Mouse (Mus musculus) midbrain, embryonic 14.5 days (tissue): Measurements from ENCODE around the gene Rflnb. TPM values are rescaled to one million over a fixed set of nuclear protein-coding genes. Genes with fewer than 3 reads are reported as not detected.

Experiments used
- ATAC-seq: fragments of 200-750 bp; cut with Nextera tagmentation; 2 replicates; pipeline ENCODE4 v1.8.0; 2017; ENCODE audit warnings: moderate number of reproducible peaks, moderate library complexity; ENCODE audit not compliant: low FRiP score, low TSS enrichment
- DNase-seq: peaks from one replicate; pipeline ENCODE4 v3.0.0-alpha.2; 2015
- H3K27ac ChIP-seq: fragments of 300-500 bp; sonication (generic); replicated peaks from 2 replicates; pipeline ENCODE4 v1.5.1; 2014; ENCODE audit warnings: mild to moderate bottlenecking, low read depth, low read length, moderate library complexity
- H3K27me3 ChIP-seq: fragments of 300-500 bp; sonication (generic); 2 replicates; pipeline ENCODE4 v1.6.1; 2014; ENCODE audit warnings: low read length, control low read depth, mixed read lengths; ENCODE audit not compliant: control insufficient read depth, insufficient read depth
- H3K36me3 ChIP-seq: fragments of 300-500 bp; sonication (generic); 2 replicates; pipeline ENCODE4 v1.6.1; 2014; ENCODE audit warnings: low read length, control low read depth; ENCODE audit not compliant: control insufficient read depth, insufficient read depth
- H3K4me1 ChIP-seq: fragments of 300-500 bp; sonication (generic); 2 replicates; pipeline ENCODE4 v1.6.1; 2014; ENCODE audit warnings: mild to moderate bottlenecking, antibody characterized with exemption, low read length, control low read depth; ENCODE audit not compliant: control insufficient read depth, insufficient read depth
- H3K4me2 ChIP-seq: fragments of 300-500 bp; sonication (generic); 2 replicates; pipeline ENCODE4 v1.6.1; 2014; ENCODE audit warnings: mild to moderate bottlenecking, low read length, moderate library complexity
- H3K4me3 ChIP-seq: fragments of 300-500 bp; sonication (generic); replicated peaks from 2 replicates; pipeline ENCODE4 v1.5.1; 2014; ENCODE audit warnings: low read depth, low read length
- H3K9ac ChIP-seq: fragments of 300-500 bp; sonication (generic); replicated peaks from 2 replicates; pipeline ENCODE4 v1.6.1; 2014; ENCODE audit warnings: mild to moderate bottlenecking, low read length, moderate library complexity
- H3K9me3 ChIP-seq: fragments of 300-500 bp; sonication (generic); 2 replicates; pipeline ENCODE4 v1.6.1; 2016; ENCODE audit warnings: low read length, control low read depth, mixed read lengths; ENCODE audit not compliant: control insufficient read depth
- WGBS: fragments of 180-500 bp; shearing (Covaris S2); extraction: QIAGEN DNeasy Blood & Tissue Kit; methylation state at CpG from one replicate; pipeline ENCODE4 v1.1.7; 2014; 5-methylcytosine and 5-hydroxymethylcytosine counted together
- polyA plus RNA-seq: library from polyadenylated mRNA; unstranded; fragments of >200 nt; fragmentation: Nextera tagmentation; extraction: Ambion mirVana; gene quantifications from 2 replicates; pipeline ENCODE4 v1.2.1, GENCODE M21; 2014

Rflnb gene
- polyA plus RNA-seq, 1 experiment from 2014 or later: 7.7 TPM

- H3K9me3 ChIP-seq: no peaks in the 10 kb centered on the region
- H3K4me2 ChIP-seq: no peak overlapping the region
- H3K27ac ChIP-seq: no peak overlapping the region
- H3K4me1 ChIP-seq: peaks cover under 1% of the 10 kb centered on the region; the same call in 1 of the 2 replicates
- WGBS: 86% methylated on average over 3 of the region's 3 CpGs
- no peak for ATAC-seq
- no peak for DNase-seq
- H3K27me3 ChIP-seq: no peaks in the 10 kb centered on the region
- no peak overlapping the region for H3K9ac ChIP-seq
- H3K4me3 ChIP-seq: no peak overlapping the region
- H3K36me3 ChIP-seq: no peaks in the 10 kb centered on the region
Observed at GRCm38 (mm10) chr11:75972188-75972587, 55.4 kb downstream of the Rflnb start.

DNA sequence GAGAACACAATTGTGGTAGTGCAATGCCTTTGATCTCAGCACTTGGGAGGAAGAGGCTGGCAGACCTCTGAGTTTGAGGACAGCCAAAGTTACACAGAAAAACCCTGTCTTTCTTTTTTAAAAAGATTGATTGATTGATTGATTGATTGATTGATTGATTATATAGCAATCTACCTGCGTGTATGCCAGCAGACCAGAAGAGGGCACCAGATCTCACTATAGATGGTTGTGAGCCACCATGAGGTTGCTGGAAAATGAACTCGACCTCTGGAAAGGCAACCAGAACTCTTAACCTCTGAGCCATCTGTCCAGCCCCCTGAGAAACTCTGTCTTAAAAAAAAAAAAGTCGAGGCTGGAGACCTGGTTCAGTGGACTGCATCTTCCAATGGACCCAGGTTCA lies 57.0 kb downstream of the Rflnb start:
- ATAC-seq: no peak
- Histone ChIP-seq H3K9ac (no peak overlapping the region), H3K4me1 (peaks cover 15% of the 10 kb centered on the region), H3K4me2 (no peak overlapping the region), H3K36me3 (no peaks in the 10 kb centered on the region), H3K27ac (no peak overlapping the region), H3K27me3 (peaks cover 7% of the 10 kb centered on the region; the same call in 1 of the 2 replicates), H3K4me3 (no peak overlapping the region), H3K9me3 (no peaks in the 10 kb centered on the region)
- WGBS: 23% methylated on average over 3 of the region's 3 CpGs
- DNase-seq: no peak

Other genes with a start within 250 kb of the Rflnb start
- gene Doc2b, start 231.7 kb downstream of the Rflnb start, polyA plus RNA-seq: 3.5 and 5.3 TPM in 2 replicates
- 1.6 and 2.3 TPM in 2 replicates for gene Rph3al, start 89.4 kb downstream of the Rflnb start, polyA plus RNA-seq
- gene 1700016K19Rik, start 27.9 kb downstream of the Rflnb start, polyA plus RNA-seq: 2.1 and 2.7 TPM in 2 replicates
- gene Vps53, start 151.9 kb upstream of the Rflnb start, polyA plus RNA-seq: 65.6 and 66.8 TPM in 2 replicates
- gene Fam57a, start 151.9 kb upstream of the Rflnb start, polyA plus RNA-seq: 25.7 and 27.3 TPM in 2 replicates
- 1.1 TPM in 1 of 2 replicates, not detected in the other for gene Dbil5, start 189.8 kb upstream of the Rflnb start, polyA plus RNA-seq
- 13.4 and 20.0 TPM in 2 replicates for gene Gemin4, start 189.9 kb upstream of the Rflnb start, polyA plus RNA-seq
- gene Mrm3, start 215.9 kb upstream of the Rflnb start, polyA plus RNA-seq: 21.0 and 22.7 TPM in 2 replicates
- 114 and 141 TPM in 2 replicates for gene Glod4, start 215.9 kb upstream of the Rflnb start, polyA plus RNA-seq